Mouse (Mus musculus): ENCODE measurements around the gene Trio.

DNA sequence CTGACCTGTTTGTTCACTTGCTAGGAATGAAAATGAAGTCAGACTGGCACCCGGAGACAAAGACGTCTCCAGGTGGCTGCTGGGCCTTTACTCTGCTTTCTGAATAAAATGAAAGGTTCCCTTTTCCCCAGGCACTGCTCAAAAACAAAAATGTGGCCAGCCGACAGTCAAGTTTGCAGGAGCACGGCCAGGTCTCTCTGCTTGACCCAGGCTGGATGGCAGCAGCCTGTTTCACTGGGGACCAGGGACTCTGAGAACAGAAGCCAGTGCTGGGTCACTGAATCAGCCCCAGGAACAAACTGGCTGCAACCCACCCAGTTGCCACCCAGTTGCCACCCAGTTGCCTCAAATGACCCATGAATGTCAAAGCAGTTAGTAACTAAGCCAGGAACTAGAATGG, 159.2 kb downstream of the Trio start:
- TF ChIP-seq CTCF (IDR thresholded peaks at IDR 0.05; ENCODE audit: control insufficient read depth, insufficient read depth, low read length) = no peak
- TF ChIP-seq POLR2A (IDR thresholded peaks at IDR 0.05; ENCODE audit: borderline replicate concordance, control insufficient read depth, low read depth, low read length) = no peak
